Mouse (Mus musculus) thymus, adult 2 months (tissue): ENCODE results near the gene Dazap1.

Source experiments
- CTCF ChIP-seq: fragments of 200-500 bp; IDR thresholded peaks from 2 replicates; pipeline ENCODE4 v1.5.1; 2012; ENCODE audit warnings: mild to moderate bottlenecking, control low read depth, low read length, moderate library complexity, borderline replicate concordance; ENCODE audit not compliant: control insufficient read depth, poor library complexity, insufficient read depth; ENCODE audit errors: extremely low read depth
- POLR2A ChIP-seq: fragments of 200-500 bp; IDR thresholded peaks from 2 replicates; pipeline ENCODE4 v1.6.1; 2012; ENCODE audit warnings: mild to moderate bottlenecking, low read length, control low read depth, moderate library complexity; ENCODE audit not compliant: control insufficient read depth, poor library complexity, insufficient read depth; ENCODE audit errors: extremely low read depth

- TF ChIP-seq POLR2A (no peak), CTCF (no peak)
Measured at GRCm38 (mm10) chr10:80299824-80300223, 38.5 kb downstream of the Dazap1 start.
